9 mouse cellular contexts compared by ENCODE assay signal in genomic region chr8:77419731-77420130, GRCm38 (mm10).
A peak's percentile ranks its signal among the peaks of the same experiment; 100 is the strongest.
DNase-seq lines count a peak whose midpoint lies in the region; ATAC-seq lines count a peak whose summit lies in the region.
"Had no signal": no experiment of that assay in that cellular context is flagged by ENCODE, and none has a peak within 500 bp of the region (broad histone marks: within the 10 kb centered on the region; RNA-seq: fewer than 3 reads in every experiment).

No protein-coding gene starts in this region.

- H3K27me3 ChIP-seq in kidney, embryonic 16.5 days (ENCODE audit: insufficient read depth, low read length): no peaks in the 10 kb centered on the region
- no peaks in the 10 kb centered on the region for H3K27me3 ChIP-seq in midbrain, embryonic 12.5 days
- H3K27me3 ChIP-seq: embryonic facial prominence, embryonic 13.5 days had no signal

- H3K9ac ChIP-seq in kidney, embryonic 16.5 days (replicated peaks; ENCODE audit: low read length): no peak overlapping the region
- H3K9ac ChIP-seq in midbrain, embryonic 12.5 days (replicated peaks): no peak overlapping the region
- H3K9ac ChIP-seq: embryonic facial prominence, embryonic 13.5 days had no signal

- no peaks in the 10 kb centered on the region for H3K9me3 ChIP-seq in kidney, embryonic 16.5 days (ENCODE audit: low read length)
- H3K9me3 ChIP-seq in midbrain, embryonic 12.5 days: no peaks in the 10 kb centered on the region
- H3K9me3 ChIP-seq: embryonic facial prominence, embryonic 13.5 days had no signal

- H3K4me2 ChIP-seq in kidney, embryonic 16.5 days (replicated peaks; ENCODE audit: low read depth, low read length): no peak overlapping the region
- H3K4me2 ChIP-seq in midbrain, embryonic 12.5 days (replicated peaks): no peak overlapping the region
- H3K4me2 ChIP-seq: embryonic facial prominence, embryonic 13.5 days had no signal

- no peak overlapping the region for H3K4me3 ChIP-seq in kidney, embryonic 16.5 days (ENCODE audit: low read length)
- H3K4me3 ChIP-seq in midbrain, embryonic 12.5 days: no peak overlapping the region
- H3K4me3 ChIP-seq: embryonic facial prominence, embryonic 13.5 days had no signal

- no peak for ATAC-seq in kidney, embryonic 16.5 days (ENCODE audit: low FRiP score, low TSS enrichment)
- ATAC-seq in hematopoietic stem cell, adult 5-6 weeks (replicated peaks in 1 of 2; ENCODE audit: insufficient read depth in 1 of 2, low FRiP score in 2 of 2, low TSS enrichment in 1 of 2, low read depth in 1 of 2, poor library complexity in 2 of 2, severe bottlenecking in 2 of 2): peak; percentile 51 to 59; a peak in 1 of 4 replicates
- ATAC-seq in midbrain, embryonic 12.5 days (ENCODE audit: low FRiP score, low read depth): peak; percentile 59; the same call in 1 of the 2 replicates

- peaks cover 11% of the 10 kb centered on the region for H3K4me1 ChIP-seq in kidney, embryonic 16.5 days (ENCODE audit: insufficient read depth, low read length)
- 0 out of 2 replicates have a peak, but pooled peaks cover 3% of the 10 kb centered on the region for H3K4me1 ChIP-seq in midbrain, embryonic 12.5 days
- H3K4me1 ChIP-seq: embryonic facial prominence, embryonic 13.5 days had no signal

- 0 out of 2 replicates have a peak, but pooled peaks cover 8% of the 10 kb centered on the region for H3K36me3 ChIP-seq in kidney, embryonic 16.5 days (ENCODE audit: insufficient read depth, low read length)
- no peaks in the 10 kb centered on the region for H3K36me3 ChIP-seq in midbrain, embryonic 12.5 days

- H3K27ac ChIP-seq in kidney, embryonic 16.5 days (ENCODE audit: low read length): no peak overlapping the region
- H3K27ac ChIP-seq in midbrain, embryonic 12.5 days (replicated peaks): no peak overlapping the region
- H3K27ac ChIP-seq: embryonic facial prominence, embryonic 13.5 days had no signal

- peak; percentile 79 for DNase-seq in kidney, adult 18-20 months
- peak; percentile 40 for DNase-seq in adrenal gland, postnatal 25 days
- DNase-seq in embryo, embryonic 11.5 days (ENCODE audit: low read depth, low spot score): peak; percentile 51
- DNase-seq in left cerebral cortex, adult 18-20 months (ENCODE audit: low spot score in 2 of 2): peak; percentile 72 to 84
- DNase-seq in spleen, postnatal 36 days (ENCODE audit: low spot score in 2 of 2): peak; percentile 32 to 41

- 55% methylated on average over 4 of the region's 4 CpGs for WGBS in kidney, embryonic 16.5 days
- 50% methylated on average over 4 of the region's 4 CpGs for WGBS in midbrain, embryonic 12.5 days
